Mouse (Mus musculus): ENCODE measurements around the gene Isca2. TPM values are rescaled to one million over a fixed set of nuclear protein-coding genes. Genes with fewer than 3 reads are reported as not detected.

The Isca2 gene
- polyA plus RNA-seq, 1 experiment from 2014 or later: 163 TPM

GRCm38 (mm10) chr12:84805228-84805842, 32.3 kb downstream of the Isca2 start:
- ATAC-seq (no peak), DNase-seq (ENCODE audit: low spot score) (no peak)
- Histone ChIP-seq H3K36me3 (ENCODE audit: control insufficient read depth, insufficient read depth, low read length) (no peaks in the 10 kb centered on the region), H3K27me3 (replicated peaks; ENCODE audit: control insufficient read depth, insufficient read depth, low read length) (no peaks in the 10 kb centered on the region), H3K9ac (ENCODE audit: low read length) (no peak overlapping the region), H3K4me1 (ENCODE audit: control insufficient read depth, insufficient read depth, low read length) (no peaks in the 10 kb centered on the region), H3K4me2 (ENCODE audit: low read length) (no peak overlapping the region), H3K27ac (ENCODE audit: low read depth, low read length) (no peak overlapping the region), H3K4me3 (ENCODE audit: low read depth, low read length) (no peak overlapping the region), H3K9me3 (replicated peaks; ENCODE audit: control insufficient read depth, low read length) (no peaks in the 10 kb centered on the region)
- WGBS: 77% methylated on average over 9 of the region's 9 CpGs

- no peak for ATAC-seq
- no peak overlapping the region for H3K27ac ChIP-seq (ENCODE audit: low read depth, low read length)
- 80% methylated on average over 1 of the region's 1 CpGs for WGBS
Observed at GRCm38 (mm10) chr12:84806010-84806409, 33.0 kb downstream of the Isca2 start.

GRCm38 (mm10) chr12:84806726-84807125, 33.7 kb downstream of the Isca2 start:
- no peak for DNase-seq (ENCODE audit: low spot score)
- no peaks in the 10 kb centered on the region for H3K27me3 ChIP-seq (replicated peaks; ENCODE audit: control insufficient read depth, insufficient read depth, low read length)
- H3K9me3 ChIP-seq (replicated peaks; ENCODE audit: control insufficient read depth, low read length): no peaks in the 10 kb centered on the region
- no peak overlapping the region for H3K4me2 ChIP-seq (ENCODE audit: low read length)
- no peak for ATAC-seq
- H3K36me3 ChIP-seq (ENCODE audit: control insufficient read depth, insufficient read depth, low read length): no peaks in the 10 kb centered on the region
- H3K4me3 ChIP-seq (ENCODE audit: low read depth, low read length): no peak overlapping the region
- H3K27ac ChIP-seq (ENCODE audit: low read depth, low read length): no peak overlapping the region
- H3K9ac ChIP-seq (ENCODE audit: low read length): no peak overlapping the region
- WGBS: 73% methylated on average over 5 of the region's 5 CpGs
- H3K4me1 ChIP-seq (ENCODE audit: control insufficient read depth, insufficient read depth, low read length): no peaks in the 10 kb centered on the region

More at GRCm38 (mm10) chr12:84806010-84806409, 33.0 kb downstream of the Isca2 start:
- no peaks in the 10 kb centered on the region for H3K27me3 ChIP-seq (replicated peaks; ENCODE audit: control insufficient read depth, insufficient read depth, low read length)
- H3K9ac ChIP-seq (ENCODE audit: low read length): no peak overlapping the region
- no peaks in the 10 kb centered on the region for H3K9me3 ChIP-seq (replicated peaks; ENCODE audit: control insufficient read depth, low read length)
- DNase-seq (ENCODE audit: low spot score): no peak
- no peaks in the 10 kb centered on the region for H3K36me3 ChIP-seq (ENCODE audit: control insufficient read depth, insufficient read depth, low read length)
- H3K4me3 ChIP-seq (ENCODE audit: low read depth, low read length): no peak overlapping the region
- H3K4me1 ChIP-seq (ENCODE audit: control insufficient read depth, insufficient read depth, low read length): no peaks in the 10 kb centered on the region
- no peak overlapping the region for H3K4me2 ChIP-seq (ENCODE audit: low read length)

GRCm38 (mm10) chr12:84807351-84807750, 34.3 kb downstream of the Isca2 start:
- H3K9ac ChIP-seq (ENCODE audit: low read length): no peak overlapping the region
- DNase-seq (ENCODE audit: low spot score) (no peak), ATAC-seq (no peak)
- no peaks in the 10 kb centered on the region for H3K4me1 ChIP-seq (ENCODE audit: control insufficient read depth, insufficient read depth, low read length)
- H3K27me3 ChIP-seq (replicated peaks; ENCODE audit: control insufficient read depth, insufficient read depth, low read length): no peaks in the 10 kb centered on the region
- no peaks in the 10 kb centered on the region for H3K36me3 ChIP-seq (ENCODE audit: control insufficient read depth, insufficient read depth, low read length)
- no peak overlapping the region for H3K27ac ChIP-seq (ENCODE audit: low read depth, low read length)
- WGBS: 86% methylated on average over 13 of the region's 13 CpGs
- H3K4me3 ChIP-seq (ENCODE audit: low read depth, low read length): no peak overlapping the region
- no peak overlapping the region for H3K4me2 ChIP-seq (ENCODE audit: low read length)
- H3K9me3 ChIP-seq (replicated peaks; ENCODE audit: control insufficient read depth, low read length): no peaks in the 10 kb centered on the region

GRCm38 (mm10) chr12:84809033-84809432, 36.0 kb downstream of the Isca2 start:
- no peaks in the 10 kb centered on the region for H3K4me1 ChIP-seq (ENCODE audit: control insufficient read depth, insufficient read depth, low read length)
- no peaks in the 10 kb centered on the region for H3K27me3 ChIP-seq (replicated peaks; ENCODE audit: control insufficient read depth, insufficient read depth, low read length)
- no peak overlapping the region for H3K4me2 ChIP-seq (ENCODE audit: low read length)
- H3K9me3 ChIP-seq (replicated peaks; ENCODE audit: control insufficient read depth, low read length): no peaks in the 10 kb centered on the region
- ATAC-seq (no peak), DNase-seq (ENCODE audit: low spot score) (no peak)
- H3K27ac ChIP-seq (ENCODE audit: low read depth, low read length): no peak overlapping the region
- WGBS: 84% methylated on average over 6 of the region's 6 CpGs
- no peaks in the 10 kb centered on the region for H3K36me3 ChIP-seq (ENCODE audit: control insufficient read depth, insufficient read depth, low read length)
- H3K4me3 ChIP-seq (ENCODE audit: low read depth, low read length): no peak overlapping the region
- no peak overlapping the region for H3K9ac ChIP-seq (ENCODE audit: low read length)

GRCm38 (mm10) chr12:84810810-84811209, 37.8 kb downstream of the Isca2 start:
- Histone ChIP-seq H3K27me3 (replicated peaks; ENCODE audit: control insufficient read depth, insufficient read depth, low read length) (no peaks in the 10 kb centered on the region), H3K4me2 (ENCODE audit: low read length) (no peak overlapping the region), H3K9me3 (replicated peaks; ENCODE audit: control insufficient read depth, low read length) (no peaks in the 10 kb centered on the region), H3K36me3 (ENCODE audit: control insufficient read depth, insufficient read depth, low read length) (no peaks in the 10 kb centered on the region), H3K4me1 (ENCODE audit: control insufficient read depth, insufficient read depth, low read length) (no peaks in the 10 kb centered on the region), H3K27ac (ENCODE audit: low read depth, low read length) (no peak overlapping the region), H3K9ac (ENCODE audit: low read length) (no peak overlapping the region), H3K4me3 (ENCODE audit: low read depth, low read length) (no peak overlapping the region)
- no peak for ATAC-seq
- 62% methylated on average over 1 of the region's 1 CpGs for WGBS
- no peak for DNase-seq (ENCODE audit: low spot score)

GRCm38 (mm10) chr12:84811510-84811909, 38.5 kb downstream of the Isca2 start:
- Histone ChIP-seq H3K27ac (ENCODE audit: low read depth, low read length) (no peak overlapping the region), H3K4me2 (ENCODE audit: low read length) (no peak overlapping the region), H3K4me1 (ENCODE audit: control insufficient read depth, insufficient read depth, low read length) (no peaks in the 10 kb centered on the region), H3K36me3 (ENCODE audit: control insufficient read depth, insufficient read depth, low read length) (no peaks in the 10 kb centered on the region), H3K27me3 (replicated peaks; ENCODE audit: control insufficient read depth, insufficient read depth, low read length) (no peaks in the 10 kb centered on the region), H3K9me3 (replicated peaks; ENCODE audit: control insufficient read depth, low read length) (no peaks in the 10 kb centered on the region), H3K4me3 (ENCODE audit: low read depth, low read length) (no peak overlapping the region), H3K9ac (ENCODE audit: low read length) (no peak overlapping the region)
- no peak for DNase-seq (ENCODE audit: low spot score)
- ATAC-seq: no peak
- WGBS: 74% methylated on average over 4 of the region's 4 CpGs

GRCm38 (mm10) chr12:84812004-84812403, 39.0 kb downstream of the Isca2 start:
- Histone ChIP-seq H3K4me3 (ENCODE audit: low read depth, low read length) (no peak overlapping the region), H3K9ac (ENCODE audit: low read length) (no peak overlapping the region), H3K36me3 (ENCODE audit: control insufficient read depth, insufficient read depth, low read length) (no peaks in the 10 kb centered on the region), H3K4me2 (ENCODE audit: low read length) (no peak overlapping the region), H3K27ac (ENCODE audit: low read depth, low read length) (no peak overlapping the region), H3K4me1 (ENCODE audit: control insufficient read depth, insufficient read depth, low read length) (no peaks in the 10 kb centered on the region), H3K9me3 (replicated peaks; ENCODE audit: control insufficient read depth, low read length) (no peaks in the 10 kb centered on the region), H3K27me3 (replicated peaks; ENCODE audit: control insufficient read depth, insufficient read depth, low read length) (no peaks in the 10 kb centered on the region)
- 67% methylated on average over 3 of the region's 3 CpGs for WGBS
- DNase-seq (ENCODE audit: low spot score) (no peak), ATAC-seq (no peak)

GRCm38 (mm10) chr12:84813773-84814172, 40.7 kb downstream of the Isca2 start:
- DNase-seq (ENCODE audit: low spot score) (no peak), ATAC-seq (no peak)
- H3K4me1 ChIP-seq (ENCODE audit: control insufficient read depth, insufficient read depth, low read length): no peaks in the 10 kb centered on the region
- no peaks in the 10 kb centered on the region for H3K9me3 ChIP-seq (replicated peaks; ENCODE audit: control insufficient read depth, low read length)
- no peak overlapping the region for H3K27ac ChIP-seq (ENCODE audit: low read depth, low read length)
- H3K4me2 ChIP-seq (ENCODE audit: low read length): no peak overlapping the region
- WGBS: 47% methylated on average over 7 of the region's 7 CpGs
- no peak overlapping the region for H3K4me3 ChIP-seq (ENCODE audit: low read depth, low read length)
- no peaks in the 10 kb centered on the region for H3K27me3 ChIP-seq (replicated peaks; ENCODE audit: control insufficient read depth, insufficient read depth, low read length)
- H3K36me3 ChIP-seq (ENCODE audit: control insufficient read depth, insufficient read depth, low read length): no peaks in the 10 kb centered on the region
- H3K9ac ChIP-seq (ENCODE audit: low read length): no peak overlapping the region

Measured in forebrain, embryonic 14.5 days (tissue).